Mouse (Mus musculus) retina, postnatal 1 day (tissue): Measurements from ENCODE around the gene Rccd1.
A peak's percentile ranks its signal among the peaks of the same experiment; 100 is the strongest.

Source experiments
- DNase-seq: peaks from one replicate; pipeline ENCODE4 v3.0.0-alpha.2; 2012

The Rccd1 gene

DNA sequence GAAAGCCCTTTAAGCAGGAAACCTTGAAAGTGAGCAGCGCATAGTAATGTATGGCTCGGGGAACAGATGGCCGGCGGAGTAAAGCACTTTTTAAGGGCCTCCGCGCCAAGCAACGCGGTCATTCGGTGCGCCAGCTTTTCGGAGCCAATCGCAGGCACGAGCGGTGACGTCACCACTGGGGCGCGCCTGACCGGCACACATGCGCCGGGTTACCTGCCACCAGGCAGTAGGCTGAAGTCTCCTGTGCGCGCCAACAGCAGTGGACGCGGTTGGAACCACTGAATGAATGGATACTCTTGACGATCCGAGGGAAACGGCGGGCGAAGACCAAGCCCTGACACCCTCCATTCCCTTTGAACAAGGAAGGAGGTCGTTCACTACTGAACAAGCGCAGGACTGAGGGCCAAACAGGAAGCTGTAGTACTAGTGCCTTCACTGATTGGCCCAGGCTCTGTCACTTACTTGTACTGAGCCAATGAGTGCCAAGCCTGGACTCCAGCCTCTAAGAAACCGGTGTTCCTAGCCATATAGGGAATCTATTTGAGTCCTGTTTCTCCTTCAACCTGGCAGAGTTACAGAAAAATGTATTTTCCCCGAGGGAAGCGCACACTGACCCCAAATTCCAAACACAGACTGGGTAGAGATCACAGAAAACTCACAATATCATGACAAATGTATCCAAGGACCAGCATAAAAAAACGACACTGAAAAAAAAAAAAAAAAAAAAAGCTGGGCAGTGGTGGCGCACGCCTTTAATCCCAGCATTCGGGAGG lies at the start of gene Rccd1:
Rccd1 (minus strand) TSS at position 412 of the 773 bp plus-strand sequence.
- peak; percentile 98 for DNase-seq

DNA sequence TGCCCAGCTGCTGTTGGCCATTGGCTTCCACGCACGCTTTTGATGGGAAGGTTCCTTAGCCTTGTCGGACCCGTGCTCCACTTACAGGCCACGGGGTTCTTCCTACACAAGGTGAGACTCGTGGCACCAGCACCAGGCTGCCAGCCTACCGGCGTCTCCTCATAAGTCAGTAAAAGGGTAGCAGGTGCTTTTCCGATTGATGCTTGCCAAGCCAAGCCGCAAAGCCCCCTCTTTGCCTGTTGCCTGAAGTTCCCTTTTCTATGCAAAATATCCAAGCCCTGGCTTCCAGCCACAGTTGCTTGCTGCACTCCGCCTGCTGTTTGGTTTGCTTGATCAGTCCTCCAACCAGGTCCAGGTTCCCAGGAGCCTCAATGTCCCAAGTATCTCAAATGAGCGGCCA lies 49.6 kb upstream of the Rccd1 start:
- no peak for DNase-seq

DNA sequence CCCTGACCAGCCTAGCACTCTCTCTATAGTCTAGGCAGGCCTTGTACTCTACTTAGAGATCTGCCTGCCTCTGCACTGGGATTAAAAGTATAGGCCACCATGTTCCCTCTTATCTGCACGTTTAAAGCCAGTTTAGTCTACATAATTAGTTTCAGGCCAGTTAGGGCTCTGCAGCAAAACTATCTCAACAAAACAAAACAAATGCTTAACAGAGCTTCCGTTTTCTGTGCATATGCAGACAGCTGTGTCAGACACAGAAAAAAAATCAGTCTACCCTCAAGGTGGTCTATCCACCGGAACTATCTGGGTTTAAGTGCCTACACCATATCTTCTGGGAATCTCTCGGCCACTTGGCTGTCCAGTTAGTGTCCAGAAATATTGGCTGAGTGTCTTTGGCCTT lies 49.1 kb upstream of the Rccd1 start:
- no peak for DNase-seq

DNA sequence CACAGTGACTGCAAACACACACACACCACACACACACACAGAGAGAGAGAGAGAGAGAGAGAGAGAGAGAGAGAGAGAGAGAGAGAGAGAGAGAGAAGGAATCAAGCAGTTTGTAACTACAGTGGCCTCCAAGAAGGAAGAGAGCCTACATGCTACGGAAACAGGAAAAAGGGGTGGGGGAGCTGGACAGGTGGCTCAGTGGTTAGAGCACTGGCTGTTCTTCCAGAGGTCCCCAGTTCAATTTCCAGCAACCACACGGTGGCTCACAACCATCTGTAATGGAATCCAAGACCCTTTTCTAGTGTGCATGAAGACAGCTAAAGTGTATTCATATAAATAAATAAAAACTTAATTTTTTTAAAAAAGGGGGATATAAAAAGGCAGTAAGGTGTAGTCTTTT lies 48.4 kb upstream of the Rccd1 start:
- DNase-seq, result no peak

DNA sequence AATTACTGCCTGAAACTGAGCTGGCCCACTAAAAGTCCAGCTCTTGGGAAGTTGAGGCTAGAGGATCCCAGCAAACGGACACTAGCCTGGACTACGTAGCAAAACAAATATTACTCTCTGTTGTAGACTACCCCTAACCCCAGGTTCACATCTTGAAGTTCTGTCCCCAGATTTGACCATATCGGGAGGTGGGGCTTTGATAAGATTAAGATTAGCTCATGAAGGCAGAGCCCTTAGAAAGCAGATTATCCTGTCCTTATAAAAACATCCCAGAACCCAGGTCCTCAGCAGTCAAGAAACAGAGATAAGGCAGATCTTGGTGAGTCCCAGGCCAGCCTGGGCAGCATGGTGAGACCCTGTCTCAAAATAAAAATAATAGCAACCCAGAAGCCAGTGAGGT lies 47.9 kb upstream of the Rccd1 start:
- DNase-seq, result peak; percentile 55

DNA sequence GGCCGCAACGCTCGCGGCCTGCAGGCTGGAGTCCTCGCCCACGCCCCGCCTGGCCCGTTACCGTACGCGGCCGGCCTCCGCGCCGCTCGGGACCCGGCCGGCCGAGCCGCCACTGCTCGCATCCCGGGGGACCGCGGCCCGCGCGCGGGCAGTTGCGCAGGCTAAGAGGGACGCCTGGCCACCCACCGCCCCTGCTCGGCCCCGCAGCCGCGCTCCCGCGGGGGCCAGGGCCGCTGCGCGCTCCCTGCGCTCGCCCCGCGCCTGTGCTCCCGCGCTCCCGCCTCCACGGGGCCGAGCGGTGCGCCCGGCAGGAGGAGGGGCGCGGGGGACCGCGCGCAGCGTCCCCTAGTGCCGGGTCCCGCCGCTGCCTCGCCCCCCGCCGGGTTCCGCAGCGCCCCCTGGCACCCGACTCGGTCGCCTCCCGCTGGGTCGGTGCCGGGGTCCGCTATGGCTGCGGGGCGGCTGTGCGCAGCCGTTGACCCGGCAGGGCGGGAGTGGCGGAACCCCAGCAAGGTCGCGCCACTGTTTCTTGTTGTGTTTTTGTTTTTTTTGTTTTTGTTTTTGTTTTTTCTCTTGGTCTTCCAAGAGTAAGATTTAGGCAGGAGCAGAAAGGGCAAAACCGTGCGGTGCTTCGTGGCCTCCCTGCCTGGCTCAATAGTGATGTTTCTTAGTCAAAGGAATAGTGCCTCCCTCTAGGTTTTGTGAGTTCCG lies 46.9 kb upstream of the Rccd1 start, which contains the start of gene Man2a2:
Man2a2 (minus strand) TSS at position 335 of the 711 bp plus-strand sequence.
- DNase-seq, result peak; percentile 89

DNA sequence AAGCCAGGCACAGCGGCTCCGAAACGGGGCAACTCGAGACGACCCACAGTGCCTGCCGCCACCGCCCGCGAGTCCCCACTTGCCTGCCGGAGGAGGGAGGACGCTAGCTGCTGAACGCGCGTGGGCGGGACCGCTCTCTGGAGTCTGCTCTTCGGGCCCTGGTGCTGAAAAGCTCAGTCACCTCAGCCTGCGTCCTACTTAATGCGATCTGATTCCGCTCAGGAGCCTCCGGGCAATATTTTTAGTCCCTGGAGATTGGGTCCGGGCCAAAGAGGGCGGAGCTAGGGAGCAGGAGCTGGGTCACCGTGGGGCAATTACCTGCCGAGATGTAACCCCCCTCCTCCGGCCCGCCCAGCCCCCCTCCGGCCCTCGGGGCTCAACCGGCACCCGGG lies 46.4 kb upstream of the Rccd1 start:
- DNase-seq, result peak; percentile 91

DNA sequence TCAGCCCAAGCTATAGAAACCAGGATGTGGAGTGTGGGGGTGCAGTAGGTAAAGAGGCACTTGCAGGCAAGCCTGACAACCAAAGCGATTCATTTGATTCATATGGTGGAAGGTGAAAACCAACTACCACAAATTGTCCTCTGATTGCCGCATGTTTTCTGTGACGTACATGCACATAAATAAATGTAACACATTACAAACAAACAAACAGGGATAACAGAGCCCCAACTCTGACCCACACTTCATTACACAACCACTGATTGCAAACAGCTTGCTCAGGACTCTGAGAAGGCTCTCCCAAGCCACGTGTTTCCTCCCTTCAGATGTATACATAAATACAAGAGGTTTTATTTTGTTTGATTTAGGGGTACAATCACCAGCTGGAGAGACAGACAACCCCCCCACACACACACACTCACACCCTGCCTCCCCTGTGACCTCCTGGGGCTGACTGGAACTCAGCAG lies 45.7 kb upstream of the Rccd1 start:
- DNase-seq, result no peak

DNA sequence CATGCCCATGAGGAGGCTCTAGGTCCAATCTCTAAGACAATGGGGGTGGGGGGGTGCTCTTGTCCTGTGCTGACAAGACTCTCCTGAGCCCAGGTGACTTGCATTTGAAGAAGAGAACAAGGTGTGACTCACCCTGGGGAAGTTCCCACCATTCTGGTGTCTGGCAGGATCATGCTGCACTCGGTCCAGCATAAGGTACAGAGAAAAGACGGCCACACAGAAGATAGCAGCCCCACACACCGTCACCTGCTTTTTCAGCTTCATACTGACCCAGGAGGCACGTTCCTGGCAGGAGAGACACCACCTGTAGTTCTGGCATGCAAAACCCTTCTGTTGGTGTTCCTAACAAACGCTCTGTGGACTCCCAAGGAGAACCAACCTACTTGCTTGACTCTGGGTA lies 45.2 kb upstream of the Rccd1 start:
- DNase-seq, result no peak

DNA sequence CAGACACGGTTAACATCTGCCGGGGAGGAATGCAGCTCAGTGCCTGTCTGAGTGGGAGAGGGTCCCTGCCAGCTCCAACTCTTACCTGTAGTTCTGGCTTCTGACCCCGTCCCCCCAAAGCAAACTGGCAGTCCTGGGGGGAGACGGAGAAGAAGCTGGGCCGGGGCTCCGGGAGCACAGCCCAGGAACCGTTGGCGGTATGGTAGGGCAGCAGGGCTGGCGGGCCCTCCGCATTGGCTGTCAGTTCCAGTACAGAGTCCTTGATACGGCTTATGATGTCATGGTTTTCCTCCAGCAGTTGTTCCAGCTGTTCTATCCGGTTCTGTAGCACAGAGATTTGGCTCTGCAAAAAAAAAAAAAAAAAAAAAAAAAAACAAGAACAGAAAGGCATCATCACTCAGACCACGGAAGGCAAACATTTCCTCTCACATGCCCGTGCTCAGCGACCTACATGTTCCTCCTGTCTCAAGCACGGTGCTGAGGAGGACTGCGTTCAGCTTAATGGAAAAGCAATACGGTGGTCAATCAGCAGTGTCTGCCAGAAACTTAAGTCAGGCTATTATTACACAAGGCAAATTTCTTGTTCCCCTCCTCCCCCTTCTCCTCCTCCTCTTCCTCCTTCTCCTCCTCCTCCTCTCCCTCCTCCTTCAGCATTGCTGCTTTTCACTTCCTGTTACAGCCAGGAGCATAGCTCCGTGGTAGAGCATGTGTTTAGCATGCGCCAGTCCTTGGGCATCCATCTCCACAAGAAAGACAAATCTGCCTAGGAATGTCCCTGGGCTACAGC lies 44.6 kb upstream of the Rccd1 start:
- DNase-seq, result no peak

DNA sequence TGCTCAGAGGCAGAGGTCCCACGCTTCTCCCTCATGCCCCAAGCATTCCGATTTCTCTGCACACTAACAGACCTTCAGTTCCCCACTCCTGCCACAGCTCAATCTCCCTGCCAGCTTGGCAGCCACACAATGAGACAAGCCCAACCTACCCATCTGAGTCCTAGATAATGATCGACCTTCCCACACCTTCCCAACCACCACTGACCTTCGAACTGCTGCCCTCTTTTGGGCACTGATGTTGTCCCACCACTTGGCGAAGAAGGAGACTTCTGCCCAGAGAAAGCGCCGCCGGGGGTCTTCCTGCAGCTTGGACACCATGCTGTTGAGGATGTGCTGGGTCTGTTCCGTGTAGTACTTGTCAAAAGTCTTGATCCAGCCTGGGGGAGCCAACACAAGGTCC lies 43.8 kb upstream of the Rccd1 start:
- DNase-seq, result no peak

DNA sequence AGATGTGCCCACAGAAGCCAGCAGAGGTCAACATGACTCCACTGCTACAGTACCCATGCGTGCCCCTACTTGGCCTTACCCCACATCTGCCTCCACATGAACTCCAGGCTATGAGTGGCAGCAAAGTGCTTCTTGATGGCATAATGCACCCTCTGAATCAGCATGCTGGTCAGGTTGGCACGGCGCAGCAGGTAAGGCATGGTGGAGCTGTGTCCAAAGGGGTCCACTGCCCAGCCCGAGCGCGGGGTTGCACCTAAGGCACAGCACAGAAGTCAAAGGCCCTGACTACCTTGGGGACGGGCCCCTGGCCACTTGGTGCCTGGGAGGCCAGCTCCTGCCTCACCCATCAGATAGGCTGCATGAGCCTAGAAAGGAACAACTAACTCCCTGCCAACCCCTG lies 43.0 kb upstream of the Rccd1 start:
- no peak for DNase-seq

DNA sequence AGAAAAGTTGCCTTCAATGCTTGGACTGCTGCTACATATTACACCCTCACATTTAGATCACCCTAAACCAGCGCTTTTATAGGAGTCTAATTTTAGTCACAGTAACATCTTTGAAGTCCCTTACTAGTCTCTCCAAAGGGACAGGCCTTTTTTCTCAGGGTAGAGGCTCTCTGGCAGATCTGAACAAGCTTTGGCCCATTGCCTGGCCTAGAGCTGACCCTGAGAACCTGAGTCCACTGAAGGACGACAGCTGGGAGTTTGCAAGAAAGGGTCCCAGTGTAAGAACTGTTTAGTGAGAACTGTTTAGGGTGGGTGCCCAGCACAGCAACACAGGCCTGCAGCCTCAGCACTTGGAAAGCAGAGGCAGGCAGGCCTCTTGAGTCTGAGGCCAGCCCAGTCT lies 41.5 kb upstream of the Rccd1 start:
- DNase-seq, result no peak

DNA sequence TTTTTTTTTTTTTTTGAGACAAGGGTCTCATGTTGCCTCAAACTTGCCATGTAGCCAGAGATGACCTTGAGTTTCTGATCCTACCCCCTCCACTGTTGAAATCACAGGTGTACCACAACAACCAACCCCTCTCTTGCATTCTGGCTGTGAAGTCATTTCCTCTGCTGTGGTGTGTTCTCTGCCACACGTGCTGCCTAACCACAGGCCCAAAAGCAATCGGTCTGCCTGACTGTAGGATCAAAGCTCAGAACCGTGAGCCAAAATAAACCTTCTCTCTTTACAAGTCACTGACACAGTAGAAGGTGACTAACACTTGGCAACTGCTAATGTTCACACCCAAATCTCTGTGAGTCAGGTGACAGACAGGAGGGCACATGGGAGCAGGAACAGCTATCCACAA lies 36.2 kb upstream of the Rccd1 start:
- no peak for DNase-seq

DNA sequence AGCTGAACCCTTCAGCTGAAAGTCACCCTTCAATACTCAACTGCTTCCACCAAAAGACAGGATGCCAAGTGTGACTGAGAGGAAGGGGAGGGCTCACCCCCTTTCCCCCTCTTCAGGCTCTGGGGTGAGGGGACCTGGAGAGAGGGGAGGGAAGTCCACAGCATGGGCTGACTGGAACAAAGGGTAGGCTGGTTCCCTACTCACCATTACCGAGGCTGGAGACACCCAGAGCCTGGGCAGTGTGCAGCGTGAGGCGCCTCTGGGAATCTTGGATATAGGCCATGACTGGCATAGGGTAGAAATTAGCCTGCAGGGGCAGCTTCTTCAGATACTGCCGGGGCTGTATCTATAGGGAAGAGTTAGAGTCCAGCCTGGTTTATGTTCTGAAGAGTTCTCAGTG lies 33.8 kb upstream of the Rccd1 start:
- peak; percentile 64 for DNase-seq

DNA sequence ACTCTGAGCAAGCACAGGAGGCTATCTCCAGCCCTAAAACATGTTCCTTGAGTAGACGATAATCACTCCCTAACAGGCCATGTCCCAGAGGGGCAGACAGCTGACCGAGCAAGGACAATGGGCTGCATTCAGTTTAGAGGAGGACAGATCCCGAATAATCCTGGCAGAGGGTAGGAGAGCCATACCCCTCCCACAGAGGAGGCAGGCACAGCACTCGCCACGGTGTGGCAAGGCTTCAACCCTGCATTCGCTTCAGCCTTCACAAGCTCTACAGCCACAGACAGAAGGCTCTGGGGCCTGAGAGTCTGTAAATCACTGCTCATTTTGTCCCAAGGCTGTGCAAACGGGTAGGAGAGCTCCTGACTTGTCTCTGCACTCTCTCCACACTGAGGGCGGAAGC lies 32.9 kb upstream of the Rccd1 start:
- DNase-seq, result peak; percentile 95

DNA sequence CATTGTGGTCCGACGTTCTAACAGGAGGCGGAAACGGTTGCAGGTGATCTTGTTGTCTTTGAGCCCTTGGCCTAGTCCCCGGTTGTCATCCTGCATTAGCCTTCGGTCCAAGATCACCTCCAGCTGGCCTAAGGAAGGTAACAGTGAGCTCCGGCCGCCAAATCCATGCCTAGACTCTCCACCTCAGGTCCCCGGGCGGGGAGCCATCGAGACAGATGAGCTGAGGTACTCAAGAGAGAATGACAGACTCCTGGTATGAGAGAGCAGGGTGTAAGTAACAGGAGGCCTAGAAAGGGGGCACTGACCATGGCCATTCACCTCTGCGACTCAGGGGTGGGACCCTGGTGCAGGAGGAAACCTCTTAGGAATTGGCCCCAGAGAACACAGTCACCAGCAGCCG lies 32.1 kb upstream of the Rccd1 start:
- peak; percentile 64 for DNase-seq

DNA sequence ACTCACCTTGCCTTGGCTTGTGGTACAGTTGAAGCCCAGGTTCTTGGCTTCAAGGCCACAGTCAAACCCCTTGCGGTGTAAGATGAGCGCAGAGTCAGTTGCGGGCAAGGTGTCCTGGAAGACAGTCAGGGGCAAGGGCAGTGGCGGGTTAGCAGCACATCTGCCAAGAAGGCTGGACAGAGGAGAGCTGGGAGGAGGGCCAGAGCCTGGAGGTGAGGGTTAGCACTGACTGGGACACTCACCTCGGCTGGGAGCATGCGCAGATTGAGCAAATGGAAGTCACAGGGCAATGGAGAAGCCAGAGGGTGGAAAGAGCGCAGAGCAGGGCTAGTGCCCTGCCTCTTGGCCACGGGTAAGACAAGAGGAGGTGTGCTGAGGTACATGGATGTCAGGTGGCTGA lies 28.7 kb upstream of the Rccd1 start:
- no peak for DNase-seq

DNA sequence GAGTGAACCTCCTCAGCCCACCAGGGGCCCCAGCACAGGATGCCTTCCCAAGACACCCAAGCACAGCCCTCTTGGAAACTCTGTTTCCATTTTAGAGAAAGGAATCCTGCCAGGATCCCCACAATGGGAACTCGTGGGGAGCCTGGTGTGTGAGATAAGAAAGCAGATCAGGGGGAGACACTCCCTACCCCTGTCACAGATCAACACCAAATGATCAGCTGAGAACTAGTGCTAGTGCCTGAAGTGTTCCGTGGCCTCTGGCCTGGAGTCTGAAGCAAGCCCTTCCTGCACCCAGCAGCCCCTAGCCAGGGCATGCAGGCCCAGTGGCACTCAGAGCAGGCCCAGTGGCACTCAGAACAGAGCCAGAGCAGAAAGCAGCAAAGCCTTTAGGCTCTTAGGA lies 26.6 kb upstream of the Rccd1 start:
- DNase-seq, result no peak

DNA sequence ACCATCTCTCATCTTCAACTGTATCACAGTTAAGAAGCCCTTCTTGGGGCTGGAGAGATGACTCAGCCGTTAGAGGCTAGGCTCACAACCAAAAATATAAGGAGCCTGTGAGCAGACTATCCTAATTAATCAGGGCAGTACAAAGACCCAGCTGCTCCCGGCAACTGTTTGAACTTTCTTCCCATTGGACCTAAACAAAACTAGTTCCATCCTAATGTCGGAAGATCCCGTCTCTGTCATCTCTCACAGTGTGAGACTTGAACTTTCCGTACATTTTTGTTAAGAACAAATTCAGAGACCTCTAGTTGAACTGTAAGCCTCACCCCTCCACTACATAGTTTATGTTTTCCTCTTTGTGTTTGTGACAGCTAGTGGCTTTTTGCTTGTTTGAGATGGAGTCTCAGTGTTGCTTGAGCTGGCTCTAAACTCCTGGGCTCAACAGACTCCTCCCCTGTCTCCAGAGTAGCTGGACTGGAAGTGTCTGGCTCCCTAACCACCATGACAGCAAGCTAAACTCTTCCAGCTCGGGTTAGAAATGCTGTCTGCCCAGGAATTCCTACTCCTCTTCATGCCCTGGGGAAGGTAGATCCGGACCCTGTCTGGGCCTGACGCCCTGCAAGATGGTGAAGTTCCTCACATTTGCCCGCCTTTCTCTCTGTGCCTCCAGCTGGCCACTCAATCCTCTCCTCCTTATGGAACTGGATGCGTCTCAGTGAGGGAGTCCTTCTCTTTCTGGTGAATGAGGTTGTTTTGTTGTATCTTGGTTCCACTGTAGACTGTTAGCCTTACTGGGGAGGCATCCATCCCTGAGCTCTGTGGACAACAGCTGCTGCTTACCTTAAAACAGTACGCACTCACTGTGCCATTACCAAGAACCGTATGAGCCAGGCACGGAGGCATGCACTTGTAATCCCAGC lies 23.7 kb upstream of the Rccd1 start:
- DNase-seq, result no peak

DNA sequence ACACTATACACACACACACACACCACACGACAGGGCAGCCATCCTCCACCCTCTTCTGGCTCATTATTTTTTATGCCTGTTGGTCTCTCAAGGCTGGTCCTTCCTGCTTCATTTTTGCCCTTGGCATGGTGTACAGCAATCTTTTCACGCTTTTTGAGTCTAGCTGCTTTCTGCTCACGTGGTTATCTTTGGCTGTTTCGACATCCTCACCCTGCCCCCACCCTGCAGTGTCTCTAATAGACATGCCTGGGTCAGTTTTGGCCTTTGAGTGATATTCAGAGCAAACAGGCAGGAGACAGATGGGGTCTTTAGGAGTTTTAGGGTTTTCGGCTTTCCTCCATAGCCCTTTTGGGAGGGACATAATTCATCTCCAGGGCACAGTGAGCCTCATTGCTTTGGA lies 22.6 kb upstream of the Rccd1 start:
- peak; percentile 39 for DNase-seq

DNA sequence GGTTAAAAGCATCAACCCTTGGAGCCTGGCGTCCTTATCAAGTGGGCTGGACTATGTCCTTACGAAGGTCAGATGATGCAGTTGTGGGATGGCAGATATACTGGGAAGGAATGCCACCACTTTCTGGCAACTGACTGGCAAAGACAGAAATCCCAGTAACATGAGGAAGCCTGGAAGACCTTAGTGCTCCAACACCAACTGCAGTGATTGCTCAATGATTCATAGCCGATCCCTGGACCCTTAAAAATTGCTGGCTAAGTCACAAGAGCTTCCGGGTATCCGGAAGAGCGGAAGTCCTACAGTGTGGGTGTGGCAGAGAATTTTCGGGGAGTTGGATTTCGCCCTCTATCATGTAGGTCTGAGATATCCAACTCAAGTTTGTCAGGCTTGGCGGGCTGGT lies 21.9 kb upstream of the Rccd1 start:
- DNase-seq, result no peak
